Mouse (Mus musculus) embryonic facial prominence, embryonic 10.5 days (tissue): Measurements from ENCODE around the gene Frem3. TPM values are rescaled to one million over a fixed set of nuclear protein-coding genes. Genes with fewer than 3 reads are reported as not detected.
A peak's percentile ranks its signal among the peaks of the same experiment; 100 is the strongest.

Source experiments
- DNase-seq: peaks from one replicate; pipeline ENCODE4 v3.0.0-alpha.2; 2017; ENCODE audit warnings: low spot score
- H3K27ac ChIP-seq: fragments of 300-500 bp; sonication (generic); replicated peaks from 2 replicates; pipeline ENCODE4 v1.5.1; 2016; ENCODE audit warnings: mild to moderate bottlenecking
- H3K27me3 ChIP-seq: fragments of 300-500 bp; sonication (generic); replicated peaks from 2 replicates; pipeline ENCODE4 v1.6.1; 2016; ENCODE audit warnings: low read depth, mild to moderate bottlenecking; ENCODE audit not compliant: poor library complexity, severe bottlenecking
- H3K36me3 ChIP-seq: fragments of 300-500 bp; sonication (generic); replicated peaks from 2 replicates; pipeline ENCODE4 v1.6.1; 2016; ENCODE audit warnings: mild to moderate bottlenecking, moderate library complexity
- H3K4me1 ChIP-seq: fragments of 300-500 bp; sonication (generic); 2 replicates; pipeline ENCODE4 v1.6.1; 2016
- H3K4me3 ChIP-seq: fragments of 300-500 bp; sonication (generic); 2 replicates; pipeline ENCODE4 v1.5.1; 2016; ENCODE audit warnings: mild to moderate bottlenecking, moderate library complexity
- H3K9me3 ChIP-seq: fragments of 300-500 bp; sonication (generic); 2 replicates; pipeline ENCODE4 v1.6.1; 2016; ENCODE audit warnings: mild to moderate bottlenecking
- WGBS: fragments of 180-500 bp; shearing (Covaris S2); methylation state at CpG from one replicate; pipeline ENCODE4 v1.1.7; 2016; 5-methylcytosine and 5-hydroxymethylcytosine counted together
- polyA plus RNA-seq: library from polyadenylated mRNA; unstranded; fragments of >200 nt; fragmentation: Nextera tagmentation; extraction: Ambion mirVana; gene quantifications from 2 replicates; pipeline ENCODE4 v1.2.1, GENCODE M21; 2016

Frem3 gene
- polyA plus RNA-seq, 1 experiment from 2014 or later = not detected

GRCm38 (mm10) chr8:80619787-80620186, 8.9 kb downstream of the Frem3 start:
- no peaks in the 10 kb centered on the region for H3K9me3 ChIP-seq
- no peak for DNase-seq
- H3K27me3 ChIP-seq = no peaks in the 10 kb centered on the region
- no peaks in the 10 kb centered on the region for H3K4me1 ChIP-seq
- 59% methylated on average over 3 of the region's 3 CpGs for WGBS
- no peak overlapping the region for H3K4me3 ChIP-seq
- H3K36me3 ChIP-seq = no peaks in the 10 kb centered on the region
- no peak overlapping the region for H3K27ac ChIP-seq

- Histone ChIP-seq H3K9me3 (0 out of 2 replicates have a peak, but pooled peaks cover 2% of the 10 kb centered on the region), H3K4me3 (no peak overlapping the region), H3K36me3 (no peaks in the 10 kb centered on the region), H3K27me3 (no peaks in the 10 kb centered on the region), H3K27ac (no peak overlapping the region), H3K4me1 (no peaks in the 10 kb centered on the region)
- DNase-seq = no peak
- 79% methylated on average over 6 of the region's 6 CpGs for WGBS
Observed at GRCm38 (mm10) chr8:80647394-80647793, 36.5 kb downstream of the Frem3 start.

- Histone ChIP-seq H3K36me3 (no peaks in the 10 kb centered on the region), H3K4me3 (no peak overlapping the region), H3K9me3 (no peaks in the 10 kb centered on the region), H3K27me3 (no peaks in the 10 kb centered on the region), H3K4me1 (no peaks in the 10 kb centered on the region), H3K27ac (no peak overlapping the region)
- DNase-seq = no peak
- WGBS = 48% methylated on average over 4 of the region's 4 CpGs
Observed at GRCm38 (mm10) chr8:80657639-80658038, 46.8 kb downstream of the Frem3 start.

GRCm38 (mm10) chr8:80661055-80661454, 50.2 kb downstream of the Frem3 start:
- no peaks in the 10 kb centered on the region for H3K36me3 ChIP-seq
- H3K9me3 ChIP-seq = no peaks in the 10 kb centered on the region
- no peaks in the 10 kb centered on the region for H3K4me1 ChIP-seq
- H3K27me3 ChIP-seq = no peaks in the 10 kb centered on the region
- no peak for DNase-seq
- no peak overlapping the region for H3K27ac ChIP-seq
- 79% methylated on average over 4 of the region's 4 CpGs for WGBS
- H3K4me3 ChIP-seq = no peak overlapping the region

GRCm38 (mm10) chr8:80663476-80663875, 52.6 kb downstream of the Frem3 start:
- DNase-seq = no peak
- H3K36me3 ChIP-seq = no peaks in the 10 kb centered on the region
- no peaks in the 10 kb centered on the region for H3K9me3 ChIP-seq
- H3K4me3 ChIP-seq = no peak overlapping the region
- no peaks in the 10 kb centered on the region for H3K4me1 ChIP-seq
- no peaks in the 10 kb centered on the region for H3K27me3 ChIP-seq
- H3K27ac ChIP-seq = no peak overlapping the region
- 75% methylated on average over 3 of the region's 3 CpGs for WGBS

- DNase-seq = no peak
- Histone ChIP-seq H3K4me3 (no peak overlapping the region), H3K9me3 (no peaks in the 10 kb centered on the region), H3K27me3 (no peaks in the 10 kb centered on the region), H3K36me3 (no peaks in the 10 kb centered on the region), H3K4me1 (no peaks in the 10 kb centered on the region), H3K27ac (no peak overlapping the region)
- 79% methylated on average over 17 of the region's 17 CpGs for WGBS
Observed at GRCm38 (mm10) chr8:80669277-80669901, 58.5 kb downstream of the Frem3 start.

- Histone ChIP-seq H3K9me3 (no peaks in the 10 kb centered on the region), H3K27me3 (no peaks in the 10 kb centered on the region), H3K36me3 (no peaks in the 10 kb centered on the region), H3K4me1 (no peaks in the 10 kb centered on the region), H3K4me3 (no peak overlapping the region), H3K27ac (no peak overlapping the region)
- 81% methylated on average over 5 of the region's 5 CpGs for WGBS
- no peak for DNase-seq
Observed at GRCm38 (mm10) chr8:80682594-80682993, 71.7 kb downstream of the Frem3 start.

- WGBS = 82% methylated on average over 5 of the region's 5 CpGs
- no peaks in the 10 kb centered on the region for H3K4me1 ChIP-seq
- no peak overlapping the region for H3K27ac ChIP-seq
- no peaks in the 10 kb centered on the region for H3K9me3 ChIP-seq
- H3K36me3 ChIP-seq = no peaks in the 10 kb centered on the region
- no peak overlapping the region for H3K4me3 ChIP-seq
- DNase-seq = no peak
- no peaks in the 10 kb centered on the region for H3K27me3 ChIP-seq
Observed at GRCm38 (mm10) chr8:80683756-80684335, 73.0 kb downstream of the Frem3 start.

GRCm38 (mm10) chr8:80688141-80688540, 77.3 kb downstream of the Frem3 start:
- Histone ChIP-seq H3K27me3 (no peaks in the 10 kb centered on the region), H3K4me1 (no peaks in the 10 kb centered on the region), H3K27ac (no peak overlapping the region), H3K9me3 (no peaks in the 10 kb centered on the region), H3K36me3 (no peaks in the 10 kb centered on the region), H3K4me3 (no peak overlapping the region)
- WGBS = 48% methylated on average over 4 of the region's 4 CpGs
- peak; percentile 66 for DNase-seq

GRCm38 (mm10) chr8:80710670-80711400, 100.0 kb downstream of the Frem3 start:
- Histone ChIP-seq H3K4me3 (no peak overlapping the region), H3K9me3 (0 out of 2 replicates have a peak, but pooled peaks cover 4% of the 10 kb centered on the region), H3K27me3 (no peaks in the 10 kb centered on the region), H3K27ac (no peak overlapping the region), H3K36me3 (peaks cover 99% of the 10 kb centered on the region), H3K4me1 (no peaks in the 10 kb centered on the region)
- 84% methylated on average over 4 of the region's 4 CpGs for WGBS
- DNase-seq = no peak

- DNase-seq = no peak
- no peaks in the 10 kb centered on the region for H3K4me1 ChIP-seq
- H3K27ac ChIP-seq = no peak overlapping the region
- 0 out of 2 replicates have a peak, but pooled peaks cover 4% of the 10 kb centered on the region for H3K9me3 ChIP-seq
- H3K27me3 ChIP-seq = no peaks in the 10 kb centered on the region
- WGBS = 97% methylated on average over 1 of the region's 1 CpGs
- no peak overlapping the region for H3K4me3 ChIP-seq
- H3K36me3 ChIP-seq = peaks cover 99% of the 10 kb centered on the region
Observed at GRCm38 (mm10) chr8:80714461-80714860, 103.6 kb downstream of the Frem3 start.

- no peak for DNase-seq
- peaks cover 90% of the 10 kb centered on the region for H3K36me3 ChIP-seq
- peaks cover 4% of the 10 kb centered on the region for H3K4me1 ChIP-seq
Observed at GRCm38 (mm10) chr8:80732326-80732725, 121.4 kb downstream of the Frem3 start.

GRCm38 (mm10) chr8:80738046-80738387, 127.1 kb downstream of the Frem3 start:
- peaks cover 33% of the 10 kb centered on the region for H3K36me3 ChIP-seq
- no peak for DNase-seq
- WGBS = under 1% methylated on average over 5 of the region's 5 CpGs

More at GRCm38 (mm10) chr8:80732326-80732725, 121.4 kb downstream of the Frem3 start:
- H3K9me3 ChIP-seq = no peaks in the 10 kb centered on the region
- H3K4me3 ChIP-seq = no peak overlapping the region
- H3K27ac ChIP-seq = no peak overlapping the region
- H3K27me3 ChIP-seq = no peaks in the 10 kb centered on the region

More at GRCm38 (mm10) chr8:80738046-80738387, 127.1 kb downstream of the Frem3 start:
- Histone ChIP-seq H3K27ac (peak overlapping the region; percentile 97), H3K4me3 (peak overlapping the region; percentile 87), H3K9me3 (no peaks in the 10 kb centered on the region), H3K4me1 (peaks cover 10% of the 10 kb centered on the region), H3K27me3 (no peaks in the 10 kb centered on the region)
